In the genomic region with DNA sequence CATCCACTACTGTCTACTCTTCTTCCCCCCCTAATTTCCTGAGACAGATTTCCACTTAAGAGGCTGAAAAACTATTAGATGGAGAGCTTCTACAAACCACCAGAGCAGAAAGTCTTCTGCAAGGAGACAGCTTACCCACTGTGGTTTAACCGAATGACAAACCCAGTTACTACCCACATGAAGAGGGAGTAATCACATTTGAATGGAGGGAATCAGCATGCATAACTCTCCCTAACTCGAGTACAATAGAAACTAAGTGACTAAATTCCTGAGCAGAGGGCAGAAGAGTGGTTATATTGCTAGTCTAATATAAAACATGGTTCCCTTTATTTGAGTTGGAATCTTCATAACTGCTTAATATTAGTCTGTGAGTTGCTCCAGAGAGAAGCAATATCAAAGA, we compare ENCODE assay signal across 30 mouse cellular contexts. TPM values are rescaled to one million over a fixed set of nuclear protein-coding genes. Genes with fewer than 3 reads are reported as not detected.
"Had no signal": no experiment of that assay in that cellular context is flagged by ENCODE, and none has a peak within 500 bp of the region (broad histone marks: within the 10 kb centered on the region; RNA-seq: fewer than 3 reads in every experiment).

No protein-coding gene starts in this region.

- H3K27ac ChIP-seq: embryonic facial prominence, embryonic 10.5 days; embryonic facial prominence, embryonic 12.5 days; embryonic facial prominence, embryonic 13.5 days; embryonic facial prominence, embryonic 15.5 days; forebrain, embryonic 10.5 days; forebrain, embryonic 12.5 days; forebrain, embryonic 13.5 days; forebrain, embryonic 15.5 days; gastrocnemius, adult 2 months; heart, adult 2 months had no signal

- H3K9ac ChIP-seq: embryonic facial prominence, embryonic 12.5 days; embryonic facial prominence, embryonic 13.5 days; embryonic facial prominence, embryonic 15.5 days; forebrain, embryonic 12.5 days; forebrain, embryonic 13.5 days; forebrain, embryonic 15.5 days; forebrain, postnatal 0 days had no signal

- DNase-seq: cerebellum, adult 9-11 months; cerebellum, postnatal 10 days; cerebellum, postnatal 14 days; cerebellum, postnatal 25 days; cerebellum, postnatal 36 days; embryo, embryonic 11 days; forebrain, postnatal 0 days; gastrocnemius, adult 2 months; gastrocnemius, postnatal 10 days; gastrocnemius, postnatal 14 days; gastrocnemius, postnatal 25 days; gastrocnemius, postnatal 36 days; heart, adult 11 months; heart, adult 18-20 months; heart, adult 2 months had no signal

- H3K36me3 ChIP-seq: embryonic facial prominence, embryonic 10.5 days; embryonic facial prominence, embryonic 12.5 days; embryonic facial prominence, embryonic 13.5 days; embryonic facial prominence, embryonic 15.5 days; forebrain, embryonic 10.5 days; forebrain, embryonic 12.5 days; forebrain, embryonic 15.5 days had no signal

- H3K4me1 ChIP-seq: embryonic facial prominence, embryonic 10.5 days; embryonic facial prominence, embryonic 12.5 days; embryonic facial prominence, embryonic 13.5 days; embryonic facial prominence, embryonic 15.5 days; forebrain, embryonic 10.5 days; forebrain, embryonic 12.5 days; forebrain, embryonic 13.5 days; forebrain, embryonic 15.5 days had no signal

- H3K4me2 ChIP-seq: embryonic facial prominence, embryonic 12.5 days; embryonic facial prominence, embryonic 13.5 days; embryonic facial prominence, embryonic 15.5 days; forebrain, embryonic 12.5 days; forebrain, embryonic 13.5 days; forebrain, embryonic 15.5 days had no signal

- H3K27me3 ChIP-seq: embryonic facial prominence, embryonic 12.5 days; embryonic facial prominence, embryonic 13.5 days; embryonic facial prominence, embryonic 15.5 days; forebrain, embryonic 12.5 days; forebrain, embryonic 13.5 days; forebrain, embryonic 15.5 days had no signal

- ATAC-seq: forebrain, embryonic 13.5 days; forebrain, embryonic 14.5 days; forebrain, embryonic 15.5 days; forebrain, embryonic 16.5 days; forebrain, postnatal 0 days had no signal

- H3K4me3 ChIP-seq: embryonic facial prominence, embryonic 10.5 days; embryonic facial prominence, embryonic 12.5 days; embryonic facial prominence, embryonic 13.5 days; embryonic facial prominence, embryonic 15.5 days; erythroblast, embryonic 14.5 days; forebrain, embryonic 10.5 days; forebrain, embryonic 12.5 days; forebrain, embryonic 13.5 days; forebrain, embryonic 15.5 days; gastrocnemius, adult 2 months; heart, adult 2 months had no signal

- H3K9me3 ChIP-seq: embryonic facial prominence, embryonic 10.5 days; embryonic facial prominence, embryonic 12.5 days; embryonic facial prominence, embryonic 13.5 days; embryonic facial prominence, embryonic 15.5 days; forebrain, embryonic 10.5 days; forebrain, embryonic 12.5 days; forebrain, embryonic 13.5 days; forebrain, embryonic 15.5 days had no signal

RNA-seq across cellular contexts. Expression of gene Pou4f2, which starts 56.6 kb away (rescaled TPM):
- polyA plus RNA-seq: cortical plate, adult 2 months; embryonic facial prominence, embryonic 15.5 days; erythroblast, embryonic 14.5 days; forebrain, embryonic 10.5 days; forebrain, embryonic 11.5 days; forebrain, embryonic 12.5 days; forebrain, embryonic 13.5 days; forebrain, embryonic 14.5 days; forebrain, embryonic 16.5 days; forebrain, postnatal 0 days; frontal cortex, adult 2 months; gonadal fat pad, adult 2 months; heart, adult 2 months had no signal
